Mouse (Mus musculus) left cerebral cortex, adult 6 months (tissue): Measurements from ENCODE around the gene Pstpip1. TPM values are rescaled to one million over a fixed set of nuclear protein-coding genes. Genes with fewer than 3 reads are reported as not detected.

Experiments
- long read RNA-seq, 2 experiments: library from polyadenylated mRNA; unstranded; transcript quantifications; one replicate each; pipeline ENCODE4 v2.0.0; 2019 to 2020
- polyA plus RNA-seq: library from polyadenylated mRNA; unstranded; fragments of <200 nt; fragmentation: Nextera tagmentation; gene quantifications from 2 replicates; pipeline ENCODE4 v1.2.3, GENCODE M21; 2021

The Pstpip1 gene
- polyA plus RNA-seq = 1.8 and 3.9 TPM in 2 replicates
- long read RNA-seq, experiment 1, partial matches to known transcripts = 3 of 10 reads
- long read RNA-seq, experiment 1, other reads (novel, unspliced or antisense) = 5 of 10 reads
- long read RNA-seq, experiment 2, partial matches to known transcripts = 2 of 5 reads
- long read RNA-seq, experiment 2, other reads (novel, unspliced or antisense) = 1 of 5 reads

GRCm38 (mm10) chr9:56089778-56090520 lies at the start of gene Pstpip1:
TSS of gene Pstpip1 (plus strand) at chr9:56089962.

DNA sequence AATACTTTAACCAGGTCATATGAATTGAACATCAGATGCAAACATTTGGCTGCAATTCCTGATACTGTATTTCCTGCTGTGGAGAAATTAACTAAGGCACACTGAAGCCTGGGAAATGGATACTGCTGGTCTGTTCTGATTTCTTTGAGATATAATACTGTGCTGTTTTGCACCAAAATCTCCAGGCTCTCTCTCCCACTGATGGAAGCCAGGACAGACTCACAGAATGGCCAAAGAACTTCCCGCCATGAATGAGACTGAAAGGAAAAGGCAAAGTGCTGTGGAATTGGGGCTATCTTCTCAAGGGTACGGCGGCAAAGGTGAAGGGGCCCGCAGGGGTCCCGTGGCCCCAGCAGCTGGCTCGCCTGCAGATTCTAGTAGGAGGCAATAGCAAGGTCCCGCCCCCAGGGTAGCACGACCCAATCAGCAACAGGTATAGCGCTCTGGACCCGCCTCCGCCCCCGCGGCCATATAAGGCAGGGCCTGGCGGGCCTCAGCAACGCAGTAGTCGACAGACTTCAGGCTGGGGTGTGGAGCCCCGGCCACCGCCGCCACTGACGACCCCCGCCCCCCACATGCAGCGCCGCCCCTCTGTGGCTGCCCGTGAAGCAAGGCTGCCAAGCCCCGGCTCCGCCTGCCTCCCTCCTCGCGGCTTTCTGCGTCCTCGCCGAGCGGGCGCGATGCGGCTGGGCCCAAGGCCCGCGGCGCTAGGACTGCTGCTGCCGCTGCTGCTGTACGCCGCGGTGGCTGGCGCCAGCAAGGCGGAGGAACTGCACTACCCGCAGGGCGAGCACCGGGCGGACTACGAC lies 48.2 kb upstream of the Pstpip1 start, which contains the start of gene Rcn2:
Gene Rcn2 (plus strand): TSS at position 474 of the 809 bp plus-strand sequence.

DNA sequence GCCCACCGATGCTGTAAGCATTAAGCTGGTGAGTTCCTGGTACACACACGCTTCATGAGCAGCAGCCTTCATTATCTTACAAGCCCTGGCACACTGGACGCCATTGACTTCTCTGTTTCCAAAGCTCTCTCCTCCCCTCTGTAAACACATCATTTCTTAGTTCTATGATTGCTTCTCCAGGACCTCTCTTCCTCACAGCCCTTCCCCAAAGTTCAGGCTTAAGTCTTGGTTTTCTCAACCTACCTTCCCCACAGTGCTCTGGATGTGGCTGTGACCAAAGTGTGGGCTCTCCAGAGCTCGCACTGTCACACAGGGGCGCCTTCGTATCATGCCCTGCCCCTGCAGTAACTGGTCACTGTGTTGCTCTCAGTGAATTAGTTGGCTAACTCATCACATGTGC lies 75.6 kb downstream of the Pstpip1 start, which contains the start of gene Tspan3:
Gene Tspan3 (minus strand): TSS at position 101 of the 400 bp plus-strand sequence.

Other genes starting within 250 kb of the Pstpip1 start
- gene Scaper, start 151.8 kb upstream of the Pstpip1 start, polyA plus RNA-seq = 8.1 and 9.8 TPM in 2 replicates
- not detected in 2 replicates for gene 4930563M21Rik, start 79.4 kb upstream of the Pstpip1 start, polyA plus RNA-seq
- 128 and 143 TPM in 2 replicates for gene Rcn2, start 48.1 kb upstream of the Pstpip1 start, polyA plus RNA-seq
- gene Tspan3, start 75.5 kb downstream of the Pstpip1 start, polyA plus RNA-seq = 671 and 742 TPM in 2 replicates